Mouse (Mus musculus): ENCODE measurements around the gene Esrra. TPM values are rescaled to one million over a fixed set of nuclear protein-coding genes. Genes with fewer than 3 reads are reported as not detected.
A peak's percentile ranks its signal among the peaks of the same experiment; 100 is the strongest.
"Not testable (repeated sequence)": the region's sequence is repeated elsewhere in the genome, so short reads cannot be mapped to it uniquely, and the experiment has no call there.

The Esrra gene
- polyA plus RNA-seq, 2 experiments = 5.1 to 20.3 TPM

- ATAC-seq (ENCODE audit: low FRiP score, low read depth) (no peak), DNase-seq (ENCODE audit: low spot score) (no peak)
- Histone ChIP-seq H3K4me1 (ENCODE audit: control insufficient read depth, insufficient read depth, low read length) (peaks cover 5% of the 10 kb centered on the region), H3K27me3 (ENCODE audit: control insufficient read depth, insufficient read depth, low read length) (no peaks in the 10 kb centered on the region), H3K36me3 (ENCODE audit: control insufficient read depth, insufficient read depth, low read length) (peaks cover 26% of the 10 kb centered on the region), H3K4me3 (replicated peaks; ENCODE audit: low read length) (no peak overlapping the region), H3K27ac (replicated peaks; ENCODE audit: low read depth, low read length) (no peak overlapping the region), H3K4me2 (replicated peaks; ENCODE audit: low read depth, low read length, severe bottlenecking) (no peak overlapping the region), H3K9me3 (ENCODE audit: control insufficient read depth, low read length) (no peaks in the 10 kb centered on the region), H3K9ac (ENCODE audit: low read depth, low read length, severe bottlenecking) (no peak overlapping the region)
- no peak for TF ChIP-seq POLR2A (IDR thresholded peaks at IDR 0.05; ENCODE audit: borderline replicate concordance, extremely low read depth, insufficient read depth, insufficient read length)
- WGBS = 85% methylated on average over 6 of the region's 6 CpGs
Observed at GRCm38 (mm10) chr19:6913036-6913435, 8.6 kb downstream of the Esrra start.

DNA sequence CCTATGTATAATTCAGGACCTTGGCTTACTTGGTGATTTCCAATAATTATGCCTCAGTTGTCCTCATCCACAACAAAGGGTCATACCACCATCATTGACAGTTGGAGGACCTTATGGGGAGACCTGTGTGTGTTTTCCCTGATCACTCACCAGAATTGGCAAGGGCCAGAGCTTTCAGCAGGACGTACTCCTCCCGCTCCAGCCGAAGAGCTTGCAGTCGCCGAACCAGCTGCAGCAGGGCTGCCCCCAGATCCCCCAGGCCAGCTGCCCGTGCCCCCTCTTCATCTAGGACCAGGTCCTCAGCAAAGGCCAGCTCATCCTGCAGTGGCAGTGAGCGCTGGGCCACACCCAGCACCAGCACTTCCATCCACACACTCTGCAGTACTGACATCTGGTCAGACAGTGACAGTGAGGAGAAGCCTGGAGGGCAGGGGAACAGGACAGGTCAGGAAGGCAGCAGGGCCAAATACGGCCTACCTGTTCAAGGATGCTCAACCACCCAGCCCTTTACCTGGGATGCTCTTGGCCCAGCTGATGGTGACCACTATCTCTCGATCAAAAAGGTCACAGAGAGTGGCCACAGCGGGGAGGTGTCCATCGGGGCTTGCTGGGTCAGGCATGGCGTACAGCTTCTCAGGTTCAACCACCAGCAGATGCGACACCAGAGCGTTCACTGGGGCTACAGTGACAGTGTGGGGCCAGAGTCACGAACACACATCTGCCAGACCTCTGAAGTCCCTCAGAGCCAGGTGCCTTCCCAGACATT, 9.2 kb downstream of the Esrra start:
- Histone ChIP-seq H3K36me3 (ENCODE audit: control insufficient read depth, insufficient read depth, low read length) (peaks cover 26% of the 10 kb centered on the region), H3K9ac (ENCODE audit: low read depth, low read length, severe bottlenecking) (no peak overlapping the region), H3K4me3 (replicated peaks; ENCODE audit: low read length) (no peak overlapping the region), H3K4me1 (ENCODE audit: control insufficient read depth, insufficient read depth, low read length) (peaks cover 11% of the 10 kb centered on the region), H3K9me3 (ENCODE audit: control insufficient read depth, low read length) (no peaks in the 10 kb centered on the region), H3K4me2 (replicated peaks; ENCODE audit: low read depth, low read length, severe bottlenecking) (no peak overlapping the region), H3K27ac (replicated peaks; ENCODE audit: low read depth, low read length) (no peak overlapping the region), H3K27me3 (ENCODE audit: control insufficient read depth, insufficient read depth, low read length) (no peaks in the 10 kb centered on the region)
- no peak for TF ChIP-seq POLR2A (IDR thresholded peaks at IDR 0.05; ENCODE audit: borderline replicate concordance, extremely low read depth, insufficient read depth, insufficient read length)
- no peak for DNase-seq (ENCODE audit: low spot score)
- no peak for ATAC-seq (ENCODE audit: low FRiP score, low read depth)
- 93% methylated on average over 15 of the region's 15 CpGs for WGBS

DNA sequence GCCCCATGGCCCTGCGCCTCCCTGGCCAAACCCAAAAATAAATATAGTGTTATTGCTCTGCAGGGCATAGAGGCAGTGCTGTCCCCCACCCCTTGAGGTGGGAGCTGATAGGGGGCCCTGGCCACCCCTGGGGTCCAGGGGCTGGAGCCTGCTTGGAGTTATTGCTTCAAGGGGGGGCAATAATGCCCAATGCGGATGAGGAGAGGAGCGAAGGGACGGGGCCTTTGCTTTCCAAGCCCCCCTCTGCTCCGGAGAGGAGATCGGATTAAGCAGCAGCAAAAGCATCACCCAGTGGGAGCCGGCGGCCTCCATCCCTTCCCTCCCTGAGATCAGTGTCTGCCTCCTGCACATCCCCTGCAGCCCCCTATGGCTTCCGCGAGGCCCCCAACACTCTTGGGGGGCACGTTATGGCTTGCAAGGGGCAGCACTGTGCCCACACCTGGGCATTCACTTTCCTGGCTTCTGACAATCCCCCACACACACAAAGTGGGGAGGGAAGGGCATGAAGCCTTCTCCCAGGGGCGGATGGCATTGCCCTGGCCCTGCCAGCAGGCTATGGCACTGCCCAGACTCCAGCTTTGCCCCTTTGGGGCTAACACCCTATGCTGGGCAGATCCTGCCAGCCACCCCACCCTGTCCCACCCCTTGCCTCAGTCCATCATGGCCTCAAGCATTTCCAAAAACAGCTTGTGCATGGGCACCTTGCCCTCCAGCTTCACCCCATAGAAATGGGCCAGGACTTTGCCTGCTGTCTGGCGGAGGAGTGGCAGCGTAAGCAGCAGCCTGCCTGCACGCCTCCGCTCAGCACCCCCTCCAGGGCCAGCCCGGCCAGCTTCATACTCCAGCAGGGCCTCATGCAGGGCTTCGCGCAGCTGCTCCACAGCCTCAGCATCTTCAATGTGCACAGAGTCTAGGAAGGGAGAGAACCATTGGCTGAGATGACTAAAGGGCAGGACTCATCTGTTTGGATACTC, 10.2 kb downstream of the Esrra start:
- H3K27me3 ChIP-seq (ENCODE audit: control insufficient read depth, insufficient read depth, low read length) = no peaks in the 10 kb centered on the region
- DNase-seq (ENCODE audit: low spot score) = no peak
- H3K27ac ChIP-seq (replicated peaks; ENCODE audit: low read depth, low read length) = no peak overlapping the region
- ATAC-seq (ENCODE audit: low FRiP score, low read depth) = no peak
- WGBS = 88% methylated on average over 19 of the region's 19 CpGs
- peaks cover 35% of the 10 kb centered on the region for H3K36me3 ChIP-seq (ENCODE audit: control insufficient read depth, insufficient read depth, low read length)
- peak overlapping the region; percentile 24 for H3K4me3 ChIP-seq (replicated peaks; ENCODE audit: low read length)
- no peak for TF ChIP-seq POLR2A (IDR thresholded peaks at IDR 0.05; ENCODE audit: borderline replicate concordance, extremely low read depth, insufficient read depth, insufficient read length)
- peak overlapping the region; percentile 31; the same call in 1 of the 2 replicates for H3K9ac ChIP-seq (ENCODE audit: low read depth, low read length, severe bottlenecking)
- H3K4me1 ChIP-seq (ENCODE audit: control insufficient read depth, insufficient read depth, low read length) = peaks cover 12% of the 10 kb centered on the region
- no peaks in the 10 kb centered on the region for H3K9me3 ChIP-seq (ENCODE audit: control insufficient read depth, low read length)
- peak overlapping the region; percentile 82 for H3K4me2 ChIP-seq (replicated peaks; ENCODE audit: low read depth, low read length, severe bottlenecking)

GRCm38 (mm10) chr19:6910306-6910705, 11.3 kb downstream of the Esrra start:
- under 1% methylated on average over 29 of the region's 30 CpGs for WGBS
- DNase-seq (ENCODE audit: low spot score) = peak; percentile 29
- not testable (repeated sequence) for H3K27me3 ChIP-seq (ENCODE audit: control insufficient read depth, insufficient read depth, low read length); H3K9me3 ChIP-seq (ENCODE audit: control insufficient read depth, low read length)
- Histone ChIP-seq H3K36me3 (ENCODE audit: control insufficient read depth, insufficient read depth, low read length) (peaks cover 44% of the 10 kb centered on the region), H3K4me2 (replicated peaks; ENCODE audit: low read depth, low read length, severe bottlenecking) (peak overlapping the region; percentile 82), H3K27ac (replicated peaks; ENCODE audit: low read depth, low read length) (peak overlapping the region; percentile 99), H3K4me3 (replicated peaks; ENCODE audit: low read length) (peak overlapping the region; percentile 67), H3K9ac (ENCODE audit: low read depth, low read length, severe bottlenecking) (peak overlapping the region; percentile 67), H3K4me1 (ENCODE audit: control insufficient read depth, insufficient read depth, low read length) (peaks cover 12% of the 10 kb centered on the region)
- ATAC-seq (ENCODE audit: low FRiP score, low read depth) = peak; percentile 25

- Histone ChIP-seq H3K27me3 (ENCODE audit: control insufficient read depth, insufficient read depth, low read length) (no peaks in the 10 kb centered on the region), H3K9me3 (ENCODE audit: control insufficient read depth, low read length) (no peaks in the 10 kb centered on the region), H3K4me1 (ENCODE audit: control insufficient read depth, insufficient read depth, low read length) (peaks cover 12% of the 10 kb centered on the region), H3K36me3 (ENCODE audit: control insufficient read depth, insufficient read depth, low read length) (peaks cover 48% of the 10 kb centered on the region), H3K4me2 (replicated peaks; ENCODE audit: low read depth, low read length, severe bottlenecking) (peak within 1 kb of the TSS; percentile 82), H3K27ac (replicated peaks; ENCODE audit: low read depth, low read length) (peak within 1 kb of the TSS; percentile 99), H3K9ac (ENCODE audit: low read depth, low read length, severe bottlenecking) (peak within 1 kb of the TSS; percentile 67), H3K4me3 (replicated peaks; ENCODE audit: low read length) (peak within 1 kb of the TSS; percentile 67)
- TF ChIP-seq POLR2A (IDR thresholded peaks at IDR 0.05; ENCODE audit: borderline replicate concordance, extremely low read depth, insufficient read depth, insufficient read length) = peak; percentile 55; the same call in 1 of the 2 replicates
- DNase-seq (ENCODE audit: low spot score) (peak; percentile 95), ATAC-seq (ENCODE audit: low FRiP score, low read depth) (peak; percentile 92)
- WGBS = 1% methylated on average over 65 of the region's 65 CpGs
Observed at GRCm38 (mm10) chr19:6909507-6910289, 11.9 kb downstream of the Esrra start, which contains the start of the genes Trmt112 and Prdx5. Gene Trmt112 (plus strand): TSS chr19:6909698. Gene Prdx5 (minus strand): TSS chr19:6910106.
